Mouse (Mus musculus): ENCODE measurements around the gene Mmd2. TPM values are rescaled to one million over a fixed set of nuclear protein-coding genes. Genes with fewer than 3 reads are reported as not detected.

The Mmd2 gene
- total and polyA plus RNA-seq, 3 experiments = not detected

DNA sequence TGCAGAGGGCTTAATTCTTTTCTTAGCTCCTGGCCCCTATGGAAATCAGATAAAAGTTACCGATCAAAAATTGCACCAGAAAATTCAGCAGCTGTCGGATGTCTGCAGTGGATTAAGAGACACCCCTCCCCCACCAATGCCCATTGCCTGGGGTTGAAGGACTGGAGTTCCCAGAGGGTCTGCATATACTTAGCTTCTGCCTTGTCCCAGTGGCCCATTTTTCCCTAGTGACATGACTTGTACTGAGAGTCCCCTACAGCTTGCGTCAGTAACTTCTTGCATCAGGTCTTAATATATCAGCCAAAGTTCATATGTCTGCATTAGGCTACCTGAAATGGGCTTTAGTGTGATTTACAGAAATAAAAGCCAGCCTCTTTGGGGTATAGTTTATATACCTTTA lies 41.8 kb upstream of the Mmd2 start:
- Histone ChIP-seq H3K4me1 (ENCODE audit: control insufficient read depth in 1 of 2, insufficient read depth in 2 of 2) (0 out of 4 replicates have a peak, but pooled peaks cover 0 to 8% of the 10 kb centered on the region in 2 experiments), H3K36me3 (replicated peaks in 1 of 2; ENCODE audit: control insufficient read depth in 1 of 2, insufficient read depth in 1 of 2, low read length in 1 of 2) (peaks cover 17 to 75% of the 10 kb centered on the region in 2 experiments), H3K79me2 (replicated peaks; ENCODE audit: control insufficient read depth, extremely low read depth, insufficient read depth, poor library complexity, severe bottlenecking) (peaks cover 2% of the 10 kb centered on the region; the same call in 1 of the 2 replicates), H3K9ac (ENCODE audit: insufficient read depth, low read depth) (no peak overlapping the region), H3K27ac (ENCODE audit: insufficient read depth, low read depth) (no peak overlapping the region), H3K4me2 (ENCODE audit: insufficient read depth, low read depth, poor library complexity, severe bottlenecking) (no peak overlapping the region), H3K4me3 (replicated peaks in 1 of 3; ENCODE audit: low read depth in 2 of 3, low read length in 2 of 3, poor library complexity in 1 of 3) (no peak overlapping the region), H3K9me3 (replicated peaks; ENCODE audit: low read length) (no peaks in the 10 kb centered on the region), H3K27me3 (replicated peaks) (no peaks in the 10 kb centered on the region)
- no peak for TF ChIP-seq MAZ (IDR thresholded peaks at IDR 0.05; ENCODE audit: low read depth, low read length)
- no peak for TF ChIP-seq KAT2A (IDR thresholded peaks at IDR 0.05; ENCODE audit: insufficient replicate concordance, low read length)
- TF ChIP-seq CTCF (conservative IDR thresholded peaks at IDR 0.05 in 1 of 2, IDR thresholded peaks at IDR 0.05 in 1 of 2; ENCODE audit: low read depth in 2 of 2, low read length in 2 of 2) = no peak
- TF ChIP-seq PAX5 (IDR thresholded peaks at IDR 0.05; ENCODE audit: low read length) = no peak
- no peak for TF ChIP-seq POLR2A (IDR thresholded peaks at IDR 0.05; ENCODE audit: low read depth, low read length)
- no peak for TF ChIP-seq MXI1 (IDR thresholded peaks at IDR 0.05; ENCODE audit: low read depth, low read length)
- TF ChIP-seq ETS1 (conservative IDR thresholded peaks at IDR 0.05; ENCODE audit: low read depth, low read length) = no peak
- TF ChIP-seq USF1 (IDR thresholded peaks at IDR 0.05; ENCODE audit: low read depth, low read length) = no peak
- TF ChIP-seq RCOR1 (conservative IDR thresholded peaks at IDR 0.05; ENCODE audit: low read depth, low read length) = no peak
- TF ChIP-seq CHD1 (IDR thresholded peaks at IDR 0.05; ENCODE audit: low read depth, low read length) = no peak
- no peak for TF ChIP-seq POLR2AphosphoS2 (IDR thresholded peaks at IDR 0.05; ENCODE audit: low read depth, low read length)
- no peak for TF ChIP-seq NELFE (IDR thresholded peaks at IDR 0.05; ENCODE audit: low read depth, low read length)
- no peak for TF ChIP-seq MEF2A (IDR thresholded peaks at IDR 0.05; ENCODE audit: borderline replicate concordance, low read depth, low read length)
- TF ChIP-seq MYC (IDR thresholded peaks at IDR 0.05; ENCODE audit: low read depth, low read length) = no peak
- TF ChIP-seq UBTF (IDR thresholded peaks at IDR 0.05; ENCODE audit: low read depth, low read length) = no peak
- TF ChIP-seq MAFK (IDR thresholded peaks at IDR 0.05; ENCODE audit: insufficient replicate concordance, low read length) = no peak
- dilution Hi-C loops (cut with MboI; ENCODE audit: extremely low pct_ligation_motif_present, extremely low pct_unique_long_range_greater_than_20kb, low sequenced_read_pairs) (no loop called here), in situ Hi-C loops (cut with MboI; ENCODE audit: low pct_ligation_motif_present, low pct_unique_long_range_greater_than_20kb, low sequenced_read_pairs) (no loop called here)
- DNase-seq (ENCODE audit: extremely low read depth) = no peak

DNA sequence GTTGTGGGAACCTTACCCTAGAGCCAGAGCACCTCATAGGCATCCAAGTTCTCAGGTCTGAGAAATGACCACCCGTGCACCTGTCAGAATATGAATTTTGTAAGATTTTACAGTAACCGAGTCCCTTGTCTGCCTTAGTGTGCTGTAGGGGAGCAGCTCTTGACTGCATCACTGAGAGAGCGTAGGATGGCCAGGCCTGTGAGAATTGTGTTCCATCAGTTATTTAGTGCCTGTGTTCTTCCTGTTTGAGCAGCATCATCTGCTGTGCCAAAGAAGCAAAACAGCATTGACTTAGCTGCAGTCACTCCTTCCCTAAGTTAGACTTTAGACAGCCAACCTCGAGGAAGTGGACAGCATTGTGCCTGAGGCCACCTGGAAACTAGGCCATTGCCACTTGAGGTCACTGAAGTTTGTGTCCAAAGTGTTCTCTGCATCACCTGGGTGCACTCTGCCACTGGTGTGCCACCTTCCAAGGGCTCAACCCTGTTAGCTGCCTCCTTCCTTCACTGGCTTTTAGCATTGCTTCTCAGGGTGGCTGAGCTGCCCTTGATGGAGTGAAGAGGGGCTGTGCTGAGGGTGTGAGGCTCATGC lies 41.0 kb upstream of the Mmd2 start:
- Histone ChIP-seq H3K4me2 (ENCODE audit: insufficient read depth, low read depth, poor library complexity, severe bottlenecking) (no peak overlapping the region), H3K4me1 (ENCODE audit: control insufficient read depth in 1 of 2, insufficient read depth in 2 of 2) (0 out of 4 replicates have a peak, but pooled peaks cover 0 to 8% of the 10 kb centered on the region in 2 experiments), H3K79me2 (replicated peaks; ENCODE audit: control insufficient read depth, extremely low read depth, insufficient read depth, poor library complexity, severe bottlenecking) (peaks cover 2% of the 10 kb centered on the region; the same call in 1 of the 2 replicates), H3K4me3 (replicated peaks in 1 of 3; ENCODE audit: low read depth in 2 of 3, low read length in 2 of 3, poor library complexity in 1 of 3) (no peak overlapping the region), H3K9me3 (replicated peaks; ENCODE audit: low read length) (no peaks in the 10 kb centered on the region), H3K27me3 (replicated peaks) (no peaks in the 10 kb centered on the region), H3K27ac (ENCODE audit: insufficient read depth, low read depth) (no peak overlapping the region), H3K9ac (ENCODE audit: insufficient read depth, low read depth) (no peak overlapping the region), H3K36me3 (replicated peaks in 1 of 2; ENCODE audit: control insufficient read depth in 1 of 2, insufficient read depth in 1 of 2, low read length in 1 of 2) (peaks cover 11 to 73% of the 10 kb centered on the region in 2 experiments)
- in situ Hi-C loops (cut with MboI; ENCODE audit: low pct_ligation_motif_present, low pct_unique_long_range_greater_than_20kb, low sequenced_read_pairs) = no loop called here
- TF ChIP-seq NELFE (IDR thresholded peaks at IDR 0.05; ENCODE audit: low read depth, low read length) = no peak
- TF ChIP-seq TCF12 (IDR thresholded peaks at IDR 0.05; ENCODE audit: low read depth, low read length) = no peak
- dilution Hi-C loops (cut with MboI; ENCODE audit: extremely low pct_ligation_motif_present, extremely low pct_unique_long_range_greater_than_20kb, low sequenced_read_pairs) = no loop called here
- DNase-seq (ENCODE audit: extremely low read depth) = no peak
